Mouse (Mus musculus): ENCODE data around the gene Lsm14b. TPM values are rescaled to one million over a fixed set of nuclear protein-coding genes. Genes with fewer than 3 reads are reported as not detected.

Lsm14b gene
- polyA plus RNA-seq, 1 experiment from 2014 or later, result 24.0 TPM

DNA sequence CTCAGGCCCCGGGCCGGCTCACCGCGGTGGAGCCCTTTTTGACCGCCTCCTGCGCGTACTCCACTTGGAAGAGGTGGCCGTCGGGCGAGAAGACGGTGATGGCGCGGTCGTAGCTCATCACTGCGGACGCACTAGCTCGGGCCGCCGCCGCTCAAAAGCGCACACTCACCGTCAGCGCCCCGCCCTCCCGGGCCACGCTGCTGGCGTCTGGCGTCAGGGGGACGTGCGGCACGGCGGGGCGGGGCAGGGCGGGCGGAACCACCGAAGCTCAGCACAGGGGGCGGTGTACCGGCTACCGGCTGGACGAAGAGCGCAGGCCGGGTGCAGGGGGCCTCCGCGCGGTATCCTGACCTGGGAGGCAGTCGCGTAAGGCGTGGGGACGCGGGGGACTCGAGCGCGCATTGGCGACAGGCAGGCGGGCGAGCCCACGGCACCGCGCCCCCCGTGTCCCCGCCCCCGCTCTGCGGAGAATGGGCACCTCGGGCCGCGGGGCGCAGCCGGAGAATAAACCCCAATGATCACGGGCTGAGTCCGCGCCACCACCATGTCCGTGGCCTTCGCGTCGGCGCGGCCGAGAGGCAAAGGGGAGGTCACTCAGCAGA, 17.6 kb downstream of the Lsm14b start, which contains the start of the genes Psma7 and Ss18l1:
Gene Psma7 (minus strand): TSS at position 178 of the 602 bp plus-strand sequence.
Gene Ss18l1 (plus strand): TSS at position 254 of the 602 bp plus-strand sequence.
- Histone ChIP-seq H3K4me2 (peak within 1 kb of the TSS; percentile 83), H3K9me3 (replicated peaks) (no peaks in the 10 kb centered on the region), H3K4me3 (replicated peaks) (peak within 1 kb of the TSS; percentile 98), H3K27ac (replicated peaks) (peak within 1 kb of the TSS; percentile 98), H3K4me1 (peaks cover 50% of the 10 kb centered on the region), H3K27me3 (replicated peaks) (no peaks in the 10 kb centered on the region), H3K36me3 (peaks cover 22% of the 10 kb centered on the region), H3K9ac (replicated peaks) (peak within 1 kb of the TSS; percentile 97)
- WGBS, result under 1% methylated on average over 73 of the region's 78 CpGs
- ATAC-seq (ENCODE audit: low FRiP score), result peak; percentile 96

DNA sequence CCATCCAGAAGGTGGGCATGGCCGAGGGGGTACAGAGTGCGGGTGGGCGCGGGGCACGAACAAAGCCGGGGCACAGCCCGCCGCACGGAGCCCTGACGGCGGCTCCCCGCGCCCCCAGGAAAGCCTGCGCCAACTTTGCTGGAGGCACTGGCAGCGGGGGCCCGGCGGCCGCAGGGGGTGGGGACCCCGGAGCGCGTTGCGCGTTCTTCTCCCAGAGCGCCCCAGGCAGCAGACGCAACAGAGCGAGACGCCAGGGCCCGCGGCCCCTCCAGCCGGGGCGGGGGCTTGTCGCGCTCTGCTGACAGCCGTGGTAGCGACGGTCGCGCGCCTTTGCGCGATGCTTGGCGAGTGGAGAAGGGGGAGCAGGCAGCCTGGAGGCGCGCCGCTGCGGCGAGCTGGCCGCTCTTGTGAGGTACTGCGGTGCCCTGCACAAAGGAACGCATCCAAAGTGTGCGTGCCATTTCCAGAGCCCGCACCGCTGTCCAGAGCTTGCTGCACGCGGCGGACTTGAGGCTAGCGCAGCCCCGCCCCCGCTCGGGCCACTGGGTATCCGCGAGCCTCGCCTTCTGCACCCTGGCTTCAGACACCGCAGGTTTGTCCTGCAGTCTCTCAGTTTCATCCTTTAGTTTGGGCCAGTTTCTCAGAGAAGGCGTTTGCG, 18.2 kb downstream of the Lsm14b start:
- Histone ChIP-seq H3K27ac (replicated peaks) (peak overlapping the region; percentile 98), H3K9ac (replicated peaks) (peak overlapping the region; percentile 97), H3K27me3 (replicated peaks) (no peaks in the 10 kb centered on the region), H3K36me3 (peaks cover 16% of the 10 kb centered on the region), H3K4me2 (peak overlapping the region; percentile 83), H3K4me3 (replicated peaks) (peak overlapping the region; percentile 98), H3K9me3 (replicated peaks) (no peaks in the 10 kb centered on the region), H3K4me1 (peaks cover 50% of the 10 kb centered on the region)
- peak; percentile 61 for ATAC-seq (ENCODE audit: low FRiP score)
- WGBS, result under 1% methylated on average over 63 of the region's 66 CpGs

DNA sequence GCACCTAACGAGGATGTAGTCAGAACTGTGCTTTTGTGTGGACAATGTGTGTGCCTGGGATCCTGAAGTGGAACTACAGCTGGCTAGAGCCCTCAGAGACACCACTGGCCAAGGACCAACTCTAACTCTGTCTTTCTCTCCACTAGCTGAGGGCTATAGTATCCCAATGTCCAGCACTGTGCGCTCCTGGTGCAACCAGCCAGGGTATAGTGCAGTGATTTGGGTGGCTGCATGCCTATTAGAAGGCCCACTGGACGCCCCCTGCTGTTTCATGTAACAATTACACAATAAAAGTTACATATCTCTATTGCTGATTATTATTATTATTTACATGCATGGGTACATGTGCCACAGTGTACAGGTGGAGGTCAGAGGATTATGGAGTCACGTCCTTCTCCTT, 20.5 kb downstream of the Lsm14b start:
- no peak for ATAC-seq (ENCODE audit: low FRiP score)
- Histone ChIP-seq H3K9ac (replicated peaks) (no peak overlapping the region), H3K4me2 (no peak overlapping the region), H3K36me3 (0 out of 2 replicates have a peak, but pooled peaks cover 5% of the 10 kb centered on the region), H3K4me1 (peaks cover 40% of the 10 kb centered on the region), H3K9me3 (replicated peaks) (no peaks in the 10 kb centered on the region), H3K27me3 (replicated peaks) (no peaks in the 10 kb centered on the region), H3K27ac (replicated peaks) (no peak overlapping the region), H3K4me3 (replicated peaks) (no peak overlapping the region)
- 60% methylated on average over 4 of the region's 4 CpGs for WGBS

DNA sequence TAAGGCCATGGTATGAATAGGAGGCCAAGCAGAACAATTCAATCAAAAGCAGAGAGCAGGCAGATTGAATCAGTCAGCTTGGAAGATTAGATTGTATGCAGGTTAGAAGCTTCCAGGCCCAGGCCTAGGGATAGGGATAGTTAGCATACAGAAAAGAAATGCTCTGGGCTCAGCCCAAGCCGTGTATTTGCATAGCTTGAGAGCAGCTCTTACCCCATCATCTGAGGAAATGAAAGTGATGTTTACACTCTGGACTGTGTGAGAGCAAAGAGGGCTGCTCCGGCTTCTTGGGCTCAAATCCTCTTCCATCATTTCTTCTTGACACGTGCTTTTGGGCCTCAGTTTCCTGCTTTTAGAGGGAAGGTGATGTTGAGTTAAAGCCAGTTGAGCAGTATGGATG, 22.8 kb downstream of the Lsm14b start:
- Histone ChIP-seq H3K4me3 (replicated peaks) (no peak overlapping the region), H3K9me3 (replicated peaks) (no peaks in the 10 kb centered on the region), H3K36me3 (peaks cover 9% of the 10 kb centered on the region; the same call in 1 of the 2 replicates), H3K27ac (replicated peaks) (no peak overlapping the region), H3K4me1 (peaks cover 39% of the 10 kb centered on the region), H3K27me3 (replicated peaks) (no peaks in the 10 kb centered on the region), H3K4me2 (no peak overlapping the region), H3K9ac (replicated peaks) (no peak overlapping the region)
- 98% methylated on average over 3 of the region's 3 CpGs for WGBS
- no peak for ATAC-seq (ENCODE audit: low FRiP score)

DNA sequence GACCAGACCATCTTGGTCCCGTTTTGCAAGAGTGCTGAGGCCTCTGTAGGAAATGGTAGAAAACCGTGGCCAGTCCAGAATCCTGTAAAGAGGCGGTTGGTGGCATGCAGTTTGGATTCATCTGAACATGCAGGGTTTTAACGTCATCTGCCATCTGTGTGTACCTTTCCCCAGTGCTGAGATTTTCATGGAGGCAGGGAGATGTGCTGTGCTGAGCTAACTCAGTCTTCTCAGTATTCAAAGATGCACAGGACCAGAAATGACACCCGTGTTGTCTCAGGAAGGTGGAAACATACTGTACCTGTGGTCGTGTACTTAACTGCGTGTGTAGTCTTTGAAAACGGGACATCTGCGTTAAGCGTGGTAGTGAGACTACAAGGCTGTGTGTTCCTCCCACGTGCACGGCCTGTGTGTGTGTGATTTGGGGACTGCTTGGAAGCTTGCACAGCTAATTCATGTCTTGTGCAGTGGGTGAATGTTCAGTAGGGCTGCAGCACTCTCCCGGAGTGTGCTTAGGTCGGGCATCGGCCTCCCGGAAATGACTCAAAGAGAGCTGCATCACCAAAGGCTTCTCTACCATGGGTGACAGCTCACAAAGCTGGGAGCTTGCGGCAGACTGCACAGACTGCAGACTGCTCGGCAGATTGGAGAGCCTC, 23.3 kb downstream of the Lsm14b start:
- H3K27me3 ChIP-seq (replicated peaks), result no peaks in the 10 kb centered on the region
- H3K9me3 ChIP-seq (replicated peaks), result no peaks in the 10 kb centered on the region
- H3K4me2 ChIP-seq, result no peak overlapping the region
- no peak for ATAC-seq (ENCODE audit: low FRiP score)
- H3K9ac ChIP-seq (replicated peaks), result no peak overlapping the region
- H3K27ac ChIP-seq (replicated peaks), result no peak overlapping the region
- H3K4me1 ChIP-seq, result peaks cover 39% of the 10 kb centered on the region
- WGBS, result 96% methylated on average over 18 of the region's 18 CpGs
- no peak overlapping the region for H3K4me3 ChIP-seq (replicated peaks)
- peaks cover 15% of the 10 kb centered on the region for H3K36me3 ChIP-seq

DNA sequence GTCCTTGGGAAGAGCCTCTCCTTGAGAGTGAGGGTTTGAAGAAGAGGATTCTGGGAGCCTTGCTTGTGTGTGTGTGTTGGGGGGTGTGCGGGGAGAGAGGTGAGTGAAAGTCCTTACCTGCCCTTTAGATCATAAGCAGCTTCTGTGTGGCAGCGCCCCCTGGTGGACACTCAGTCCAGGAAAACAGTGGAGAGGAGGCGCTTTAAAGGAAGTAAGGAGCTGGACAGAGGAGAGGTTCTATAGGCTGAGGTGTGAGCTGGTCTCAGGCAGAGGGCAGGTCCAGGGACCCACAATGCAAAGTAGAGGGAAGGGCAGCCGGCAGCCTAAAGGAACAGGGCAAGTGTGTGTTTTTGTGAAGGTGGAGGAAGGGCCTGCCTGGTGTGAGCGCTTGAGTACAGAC, 26.2 kb downstream of the Lsm14b start:
- no peaks in the 10 kb centered on the region for H3K27me3 ChIP-seq (replicated peaks)
- no peak overlapping the region for H3K27ac ChIP-seq (replicated peaks)
- peak; percentile 65; the same call in 1 of the 2 replicates for ATAC-seq (ENCODE audit: low FRiP score)
- H3K9ac ChIP-seq (replicated peaks), result no peak overlapping the region
- H3K4me2 ChIP-seq, result no peak overlapping the region
- H3K4me3 ChIP-seq (replicated peaks), result no peak overlapping the region
- WGBS, result 25% methylated on average over 5 of the region's 5 CpGs
- peaks cover 12% of the 10 kb centered on the region for H3K4me1 ChIP-seq
- H3K9me3 ChIP-seq (replicated peaks), result no peaks in the 10 kb centered on the region
- H3K36me3 ChIP-seq, result peaks cover 43% of the 10 kb centered on the region

DNA sequence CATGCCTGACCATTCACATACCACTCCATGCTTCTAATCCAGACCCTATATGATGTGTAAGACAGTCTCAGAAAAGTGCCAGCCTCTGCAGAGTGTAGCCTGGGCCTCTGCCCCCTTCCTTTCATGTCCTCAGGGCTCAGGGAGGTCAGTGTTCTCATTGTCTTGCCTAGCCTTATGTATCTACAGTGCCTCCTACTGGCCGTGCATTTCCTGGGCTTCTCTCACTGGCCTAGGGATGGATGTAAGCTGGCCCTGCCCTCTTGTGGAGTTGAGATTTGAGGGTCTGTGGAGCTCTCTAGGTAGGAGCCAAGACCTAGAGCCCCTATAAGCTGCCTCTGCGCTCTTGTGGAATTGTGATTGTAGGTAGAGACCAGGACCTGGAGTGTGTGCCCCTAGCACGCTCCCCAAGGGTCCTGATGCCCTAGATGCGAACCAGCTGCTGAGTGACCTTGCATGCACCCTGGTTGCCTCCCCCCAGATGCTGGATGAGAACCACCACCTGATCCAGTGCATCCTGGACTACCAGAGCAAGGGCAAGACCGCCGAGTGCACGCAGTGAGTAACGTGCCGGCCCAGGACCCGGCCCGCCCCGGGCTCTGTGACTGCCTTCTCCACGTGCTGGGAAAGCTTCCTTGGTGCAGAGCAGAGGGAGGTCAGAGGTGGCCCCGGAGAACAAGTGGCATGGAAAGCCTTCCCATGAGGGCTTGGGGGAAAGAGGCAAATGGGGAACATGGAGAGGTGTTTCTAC, 27.4 kb downstream of the Lsm14b start:
- no peak for ATAC-seq (ENCODE audit: low FRiP score)
- Histone ChIP-seq H3K9me3 (replicated peaks) (no peaks in the 10 kb centered on the region), H3K36me3 (peaks cover 49% of the 10 kb centered on the region), H3K4me2 (no peak overlapping the region), H3K27me3 (replicated peaks) (no peaks in the 10 kb centered on the region), H3K9ac (replicated peaks) (no peak overlapping the region), H3K4me3 (replicated peaks) (no peak overlapping the region), H3K27ac (replicated peaks) (no peak overlapping the region; the same call in 1 of the 2 replicates), H3K4me1 (peaks cover 11% of the 10 kb centered on the region)
- 90% methylated on average over 14 of the region's 14 CpGs for WGBS

DNA sequence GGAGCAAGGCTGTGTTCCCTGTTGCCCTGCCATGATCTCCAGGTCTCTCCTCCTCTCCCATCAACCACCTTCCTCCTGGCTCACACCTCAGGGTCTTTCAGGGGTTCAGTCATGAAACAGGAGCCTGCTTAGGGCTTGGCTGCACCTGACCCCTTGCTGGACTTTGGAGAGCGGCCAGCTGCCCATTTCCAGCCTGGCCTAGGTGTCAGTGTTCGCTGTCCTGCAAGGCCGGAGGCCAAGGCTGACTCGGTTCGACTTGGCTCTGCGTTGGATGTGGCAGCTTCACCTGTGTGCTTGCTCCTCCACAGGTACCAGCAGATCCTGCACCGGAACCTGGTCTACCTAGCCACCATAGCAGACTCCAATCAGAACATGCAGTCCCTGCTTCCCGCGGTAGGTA, 28.2 kb downstream of the Lsm14b start:
- no peak overlapping the region for H3K27ac ChIP-seq (replicated peaks)
- no peaks in the 10 kb centered on the region for H3K9me3 ChIP-seq (replicated peaks)
- H3K4me2 ChIP-seq, result no peak overlapping the region
- peaks cover 11% of the 10 kb centered on the region for H3K4me1 ChIP-seq
- ATAC-seq (ENCODE audit: low FRiP score), result no peak
- no peak overlapping the region for H3K4me3 ChIP-seq (replicated peaks)
- H3K36me3 ChIP-seq, result peaks cover 57% of the 10 kb centered on the region
- WGBS, result 97% methylated on average over 9 of the region's 9 CpGs
- H3K27me3 ChIP-seq (replicated peaks), result no peaks in the 10 kb centered on the region
- H3K9ac ChIP-seq (replicated peaks), result no peak overlapping the region

DNA sequence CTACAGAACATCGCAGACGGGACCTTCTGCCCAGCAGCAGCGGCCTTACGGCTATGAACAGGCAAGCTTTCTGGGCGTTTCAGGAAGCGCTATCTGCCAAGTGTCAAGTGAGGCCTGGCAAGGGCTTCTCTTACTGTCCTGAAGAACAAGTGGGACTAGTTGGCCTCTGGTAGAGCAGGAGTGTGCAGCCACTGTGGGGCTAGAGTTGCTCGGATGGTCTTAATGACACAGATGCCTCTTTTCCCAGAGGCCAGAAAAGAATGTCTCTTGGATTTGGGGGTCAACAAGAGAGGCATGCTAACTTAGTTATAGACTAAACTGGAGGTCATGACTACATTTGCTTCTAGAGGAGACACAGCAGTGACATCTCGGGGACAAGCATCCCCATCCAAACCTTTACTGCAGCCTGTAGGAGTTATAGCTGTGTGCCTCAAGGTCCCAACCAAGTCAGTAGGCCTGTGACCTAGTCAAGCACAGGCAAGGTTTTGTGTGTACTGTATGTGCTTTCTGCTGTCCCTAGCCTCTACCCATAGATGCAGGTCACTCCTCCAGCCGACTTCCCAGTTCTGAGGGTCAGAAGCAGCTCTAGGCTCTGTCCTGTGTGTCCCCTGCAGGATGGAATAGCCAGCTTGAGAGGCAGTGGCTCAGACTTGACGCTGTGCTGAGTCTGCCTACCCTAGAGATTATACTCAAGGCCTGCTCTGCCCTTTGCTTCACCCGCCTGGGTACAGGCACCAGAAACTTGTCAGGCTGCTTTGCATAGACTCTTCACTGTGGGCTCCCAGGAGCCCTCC, 38.7 kb downstream of the Lsm14b start:
- no peaks in the 10 kb centered on the region for H3K9me3 ChIP-seq (replicated peaks)
- no peak for ATAC-seq (ENCODE audit: low FRiP score)
- H3K27me3 ChIP-seq (replicated peaks), result no peaks in the 10 kb centered on the region
- H3K4me3 ChIP-seq (replicated peaks), result no peak overlapping the region
- no peak overlapping the region for H3K9ac ChIP-seq (replicated peaks)
- WGBS, result 96% methylated on average over 11 of the region's 11 CpGs
- H3K4me1 ChIP-seq, result no peaks in the 10 kb centered on the region
- peaks cover 72% of the 10 kb centered on the region for H3K36me3 ChIP-seq
- no peak overlapping the region for H3K4me2 ChIP-seq
- no peak overlapping the region for H3K27ac ChIP-seq (replicated peaks)

DNA sequence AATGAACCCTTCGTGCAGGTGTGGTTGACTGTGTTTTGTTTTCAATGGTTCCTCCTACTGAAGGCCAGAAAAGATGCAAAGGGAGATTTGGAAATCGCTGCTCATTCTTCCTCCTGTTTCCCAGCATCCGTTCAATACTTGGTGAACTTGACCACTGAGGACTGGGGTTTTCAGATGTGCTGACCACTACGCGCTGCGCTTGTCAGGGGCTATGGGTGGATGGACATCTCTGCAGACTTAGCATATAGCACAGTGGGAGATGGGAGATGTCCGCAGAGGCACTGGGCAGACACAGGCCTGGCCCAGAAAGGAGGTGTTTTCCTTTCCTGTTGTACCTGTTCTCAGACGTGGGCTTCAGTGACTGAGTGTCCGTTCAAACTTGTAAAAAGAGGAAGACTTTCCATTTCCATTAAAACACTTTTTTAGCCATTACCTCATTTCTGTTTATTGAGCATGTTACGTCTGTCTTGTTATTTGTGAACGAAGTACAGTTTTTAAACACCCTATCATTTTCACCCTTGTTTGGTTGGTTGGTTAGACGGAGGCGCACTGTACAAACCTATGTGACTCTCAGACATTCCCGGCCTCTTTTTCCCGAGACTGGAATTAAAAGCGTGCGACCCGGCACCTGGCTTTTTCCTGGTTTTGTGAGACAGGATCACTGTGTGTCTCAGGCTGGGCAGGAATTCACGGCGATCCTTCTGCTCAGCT, 45.1 kb downstream of the Lsm14b start:
- H3K4me3 ChIP-seq (replicated peaks), result peak overlapping the region; percentile 76
- peak overlapping the region; percentile 76 for H3K9ac ChIP-seq (replicated peaks)
- peak overlapping the region; percentile 94 for H3K4me2 ChIP-seq
- ATAC-seq (ENCODE audit: low FRiP score), result peak; percentile 72; the same call in 1 of the 2 replicates
- H3K9me3 ChIP-seq (replicated peaks), result no peaks in the 10 kb centered on the region
- WGBS, result 34% methylated on average over 20 of the region's 20 CpGs
- no peaks in the 10 kb centered on the region for H3K27me3 ChIP-seq (replicated peaks)
- peaks cover 20% of the 10 kb centered on the region for H3K4me1 ChIP-seq
- peak overlapping the region; percentile 95 for H3K27ac ChIP-seq (replicated peaks)
- peaks cover 21% of the 10 kb centered on the region for H3K36me3 ChIP-seq

All from neural tube, embryonic 15.5 days (tissue).